Mouse (Mus musculus): ENCODE measurements around the gene Platr17. TPM values are rescaled to one million over a fixed set of nuclear protein-coding genes. Genes with fewer than 3 reads are reported as not detected.
A peak's percentile ranks its signal among the peaks of the same experiment; 100 is the strongest.
"Not testable (repeated sequence)": the region's sequence is repeated elsewhere in the genome, so short reads cannot be mapped to it uniquely, and the experiment has no call there.

The Platr17 gene
- polyA plus RNA-seq (2012), result 0.08 TPM in 1 of 2 replicates, not detected in the other

GRCm38 (mm10) chr17:33904835-33905234, at the start of gene Platr17:
Platr17 (plus strand) TSS chr17:33905135.
- not testable (repeated sequence) for H3K9me3 ChIP-seq (ENCODE audit: control insufficient read depth, low read length)

GRCm38 (mm10) chr17:33857816-33858215, 47.1 kb upstream of the Platr17 start:
- Histone ChIP-seq H3K4me1 (ENCODE audit: control insufficient read depth) (no peaks in the 10 kb centered on the region), H3K36me3 (ENCODE audit: control insufficient read depth) (peaks cover 3% of the 10 kb centered on the region), H3K4me3 (replicated peaks) (no peak overlapping the region), H3K27me3 (ENCODE audit: control insufficient read depth) (no peaks in the 10 kb centered on the region), H3K9me3 (ENCODE audit: control insufficient read depth, low read length) (0 out of 2 replicates have a peak, but pooled peaks cover 2% of the 10 kb centered on the region)
- no peak for TF ChIP-seq GATA1 (IDR thresholded peaks at IDR 0.05; ENCODE audit: low read length)

More at GRCm38 (mm10) chr17:33904835-33905234, at the start of gene Platr17:
- not testable (repeated sequence) for H3K27me3 ChIP-seq (ENCODE audit: control insufficient read depth); H3K36me3 ChIP-seq (ENCODE audit: control insufficient read depth); H3K4me3 ChIP-seq (replicated peaks)
- peaks cover 71% of the 10 kb centered on the region for H3K4me1 ChIP-seq (ENCODE audit: control insufficient read depth)

GRCm38 (mm10) chr17:33865330-33866030, 39.5 kb upstream of the Platr17 start:
- Histone ChIP-seq H3K27me3 (ENCODE audit: control insufficient read depth) (no peaks in the 10 kb centered on the region), H3K9me3 (ENCODE audit: control insufficient read depth, low read length) (no peaks in the 10 kb centered on the region), H3K4me3 (replicated peaks) (no peak overlapping the region), H3K4me1 (ENCODE audit: control insufficient read depth) (peaks cover 7% of the 10 kb centered on the region), H3K36me3 (ENCODE audit: control insufficient read depth) (peaks cover 15% of the 10 kb centered on the region)
- no peak for TF ChIP-seq GATA1 (IDR thresholded peaks at IDR 0.05; ENCODE audit: low read length)
- no peak for TF ChIP-seq TAL1 (IDR thresholded peaks at IDR 0.05; ENCODE audit: low read length)

- not testable (repeated sequence) for H3K4me1 ChIP-seq (ENCODE audit: control insufficient read depth); H3K27me3 ChIP-seq (ENCODE audit: control insufficient read depth); H3K9me3 ChIP-seq (ENCODE audit: control insufficient read depth, low read length); H3K4me3 ChIP-seq (replicated peaks)
- peaks cover 38% of the 10 kb centered on the region for H3K36me3 ChIP-seq (ENCODE audit: control insufficient read depth)
These were observed 31.4 kb upstream of the Platr17 start, which contains the start of gene Gm7029 for GRCm38 (mm10) chr17:33873537-33873936. Gm7029 (plus strand) TSS chr17:33873837.

- H3K9me3 ChIP-seq (ENCODE audit: control insufficient read depth, low read length), result no peaks in the 10 kb centered on the region
- H3K27me3 ChIP-seq (ENCODE audit: control insufficient read depth), result no peaks in the 10 kb centered on the region
- no peak overlapping the region for H3K4me3 ChIP-seq (replicated peaks)
- peaks cover 3% of the 10 kb centered on the region for H3K4me1 ChIP-seq (ENCODE audit: control insufficient read depth)
- TF ChIP-seq GATA1 (IDR thresholded peaks at IDR 0.05; ENCODE audit: low read length) (no peak), TAL1 (IDR thresholded peaks at IDR 0.05; ENCODE audit: low read length) (no peak)
- peaks cover 46% of the 10 kb centered on the region for H3K36me3 ChIP-seq (ENCODE audit: control insufficient read depth)
These were observed 30.5 kb upstream of the Platr17 start for GRCm38 (mm10) chr17:33874411-33874810.

GRCm38 (mm10) chr17:33875797-33876196, 29.1 kb upstream of the Platr17 start:
- H3K36me3 ChIP-seq (ENCODE audit: control insufficient read depth), result peaks cover 58% of the 10 kb centered on the region
- not testable (repeated sequence) for H3K27me3 ChIP-seq (ENCODE audit: control insufficient read depth)

GRCm38 (mm10) chr17:33884320-33884719, 20.6 kb upstream of the Platr17 start:
- Histone ChIP-seq H3K4me1 (ENCODE audit: control insufficient read depth) (peaks cover 19% of the 10 kb centered on the region), H3K36me3 (ENCODE audit: control insufficient read depth) (peaks cover 87% of the 10 kb centered on the region)
- H3K4me3 ChIP-seq (replicated peaks); H3K27me3 ChIP-seq (ENCODE audit: control insufficient read depth); H3K9me3 ChIP-seq (ENCODE audit: control insufficient read depth, low read length): not testable (repeated sequence)

More at GRCm38 (mm10) chr17:33875797-33876196, 29.1 kb upstream of the Platr17 start:
- not testable (repeated sequence) for H3K4me1 ChIP-seq (ENCODE audit: control insufficient read depth); H3K4me3 ChIP-seq (replicated peaks); H3K9me3 ChIP-seq (ENCODE audit: control insufficient read depth, low read length)

- peaks cover 58% of the 10 kb centered on the region for H3K36me3 ChIP-seq (ENCODE audit: control insufficient read depth)
These were observed 17.1 kb upstream of the Platr17 start for GRCm38 (mm10) chr17:33887802-33888201.

GRCm38 (mm10) chr17:33888230-33888629, 16.7 kb upstream of the Platr17 start:
- Histone ChIP-seq H3K4me3 (replicated peaks) (peak overlapping the region; percentile 70), H3K36me3 (ENCODE audit: control insufficient read depth) (peaks cover 54% of the 10 kb centered on the region)
- not testable (repeated sequence) for H3K9me3 ChIP-seq (ENCODE audit: control insufficient read depth, low read length)

More at GRCm38 (mm10) chr17:33887802-33888201, 17.1 kb upstream of the Platr17 start:
- H3K27me3 ChIP-seq (ENCODE audit: control insufficient read depth); H3K9me3 ChIP-seq (ENCODE audit: control insufficient read depth, low read length): not testable (repeated sequence)
- peak overlapping the region; percentile 70 for H3K4me3 ChIP-seq (replicated peaks)
- H3K4me1 ChIP-seq (ENCODE audit: control insufficient read depth), result peaks cover 23% of the 10 kb centered on the region

GRCm38 (mm10) chr17:33889941-33890532, 14.9 kb upstream of the Platr17 start:
- not testable (repeated sequence) for H3K9me3 ChIP-seq (ENCODE audit: control insufficient read depth, low read length); H3K27me3 ChIP-seq (ENCODE audit: control insufficient read depth)
- Histone ChIP-seq H3K4me1 (ENCODE audit: control insufficient read depth) (peaks cover 26% of the 10 kb centered on the region), H3K4me3 (replicated peaks) (peak overlapping the region; percentile 75), H3K36me3 (ENCODE audit: control insufficient read depth) (peaks cover 41% of the 10 kb centered on the region)

More at GRCm38 (mm10) chr17:33888230-33888629, 16.7 kb upstream of the Platr17 start:
- H3K4me1 ChIP-seq (ENCODE audit: control insufficient read depth), result peaks cover 26% of the 10 kb centered on the region
- not testable (repeated sequence) for H3K27me3 ChIP-seq (ENCODE audit: control insufficient read depth)
